Mouse (Mus musculus) brain, embryonic 14.5 days (tissue): ENCODE results near the gene Ncaph2. TPM values are rescaled to one million over a fixed set of nuclear protein-coding genes. Genes with fewer than 3 reads are reported as not detected.

Source experiments
- DNase-seq: peaks from one replicate; pipeline ENCODE4 v3.0.0-alpha.2; 2011; ENCODE audit warnings: low read depth
- CTCF ChIP-seq: fragments of 200-500 bp; IDR thresholded peaks from 2 replicates; pipeline ENCODE4 v1.5.1; 2012; ENCODE audit warnings: inconsistent platforms, mild to moderate bottlenecking, moderate library complexity, borderline replicate concordance; ENCODE audit not compliant: insufficient read depth, insufficient read length; ENCODE audit errors: extremely low read depth
- POLR2A ChIP-seq: fragments of 200-500 bp; IDR thresholded peaks from 2 replicates; pipeline ENCODE4 v1.6.1; 2012; ENCODE audit warnings: mild to moderate bottlenecking, inconsistent platforms, borderline replicate concordance; ENCODE audit not compliant: poor library complexity, insufficient read depth, insufficient read length, severe bottlenecking; ENCODE audit errors: extremely low read depth
- polyA plus RNA-seq: library from polyadenylated mRNA; depleted of rRNA; stranded (reverse); fragments of >200 nt; gene quantifications from 2 replicates; pipeline ENCODE4 v1.2.3, GENCODE M21; 2012

Gene Ncaph2
- polyA plus RNA-seq, 1 experiment: 126 TPM

- TF ChIP-seq POLR2A: no peak
- TF ChIP-seq CTCF: no peak
- no peak for DNase-seq
Observed at GRCm38 (mm10) chr15:89326441-89326840, 29.1 kb upstream of the Ncaph2 start.

DNA sequence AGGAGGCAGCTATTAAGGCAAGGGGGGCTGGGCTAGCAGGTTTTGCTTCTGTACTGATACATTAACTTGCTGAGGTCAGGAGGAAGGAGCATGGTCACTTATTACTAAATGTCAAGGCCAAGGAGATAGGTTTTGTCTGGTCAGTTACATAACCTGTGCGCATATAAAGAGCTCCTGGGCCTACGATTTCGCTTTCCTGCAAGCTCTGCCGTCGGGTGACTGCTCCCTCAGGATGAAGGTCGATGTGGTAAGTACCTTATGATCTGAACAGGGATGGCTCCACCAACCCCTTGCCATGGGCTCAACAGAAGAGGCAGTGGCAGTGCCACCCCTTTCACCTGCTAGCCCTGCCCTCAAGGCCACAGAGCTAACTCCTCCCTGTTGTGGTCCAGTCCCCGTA, 21.2 kb upstream of the Ncaph2 start, which contains the start of gene Miox:
Gene Miox (plus strand): TSS at position 128 of the 400 bp plus-strand sequence.
- DNase-seq: no peak
- no peak for TF ChIP-seq CTCF
- no peak for TF ChIP-seq POLR2A

GRCm38 (mm10) chr15:89334774-89335537, 20.6 kb upstream of the Ncaph2 start:
- no peak for DNase-seq
- no peak for TF ChIP-seq POLR2A
- no peak for TF ChIP-seq CTCF

DNA sequence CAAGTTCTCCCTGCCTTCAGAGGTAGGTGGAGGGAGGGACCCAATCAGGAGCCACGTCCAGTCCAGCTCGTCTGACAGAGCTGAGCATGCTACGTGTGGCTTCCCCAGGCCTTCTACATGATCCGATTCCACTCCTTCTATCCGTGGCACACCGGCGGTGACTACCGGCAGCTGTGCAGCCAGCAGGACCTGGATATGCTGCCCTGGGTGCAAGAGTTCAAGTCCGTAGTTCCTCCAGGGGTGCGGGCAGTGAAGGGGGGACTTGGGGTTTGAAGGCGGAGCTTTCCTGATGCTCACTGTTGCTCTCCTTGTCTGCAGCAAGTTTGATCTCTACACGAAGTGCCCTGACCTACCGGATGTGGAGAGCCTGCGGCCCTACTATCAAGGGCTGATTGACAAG, 19.1 kb upstream of the Ncaph2 start:
- no peak for DNase-seq
- no peak for TF ChIP-seq POLR2A

GRCm38 (mm10) chr15:89339696-89340095, 15.8 kb upstream of the Ncaph2 start:
- TF ChIP-seq POLR2A: no peak
- no peak for TF ChIP-seq CTCF

DNA sequence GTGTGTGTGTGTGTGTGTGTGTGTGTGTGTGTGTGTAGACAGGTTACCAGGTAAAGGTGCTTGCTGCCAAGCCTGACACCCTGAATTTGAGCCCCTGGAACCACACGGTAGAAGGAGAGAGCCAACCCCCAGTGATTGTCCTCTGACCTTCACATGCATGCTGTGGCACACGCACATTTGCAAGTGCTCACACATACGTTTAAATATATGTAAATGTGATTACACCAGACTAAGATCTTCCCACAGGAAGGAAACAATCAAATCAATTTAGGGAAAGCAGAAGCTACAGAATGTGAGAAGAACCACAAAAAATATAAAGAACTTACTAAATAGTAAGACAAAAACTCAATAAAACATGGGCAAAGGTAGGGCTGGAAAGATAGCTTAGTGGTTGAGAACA, 15.4 kb upstream of the Ncaph2 start:
- no peak for DNase-seq
- no peak for TF ChIP-seq CTCF
- no peak for TF ChIP-seq POLR2A

More at GRCm38 (mm10) chr15:89339696-89340095, 15.8 kb upstream of the Ncaph2 start:
- DNase-seq: no peak

GRCm38 (mm10) chr15:89341678-89342077, 13.8 kb upstream of the Ncaph2 start:
- no peak for DNase-seq
- TF ChIP-seq POLR2A (no peak), CTCF (peak; percentile 5; the same call in 1 of the 2 replicates)

- no peak for TF ChIP-seq CTCF
- no peak for TF ChIP-seq POLR2A
- DNase-seq: no peak
Observed at GRCm38 (mm10) chr15:89343325-89343724, 12.2 kb upstream of the Ncaph2 start.

GRCm38 (mm10) chr15:89350447-89350846, 5.1 kb upstream of the Ncaph2 start:
- TF ChIP-seq POLR2A (no peak), CTCF (no peak)
- no peak for DNase-seq

- TF ChIP-seq POLR2A (no peak), CTCF (no peak)
- no peak for DNase-seq
Observed at GRCm38 (mm10) chr15:89351302-89351701, 4.2 kb upstream of the Ncaph2 start.

GRCm38 (mm10) chr15:89352054-89352453, 3.5 kb upstream of the Ncaph2 start:
- TF ChIP-seq POLR2A (no peak), CTCF (no peak)
- no peak for DNase-seq

- no peak for TF ChIP-seq POLR2A
- no peak for TF ChIP-seq CTCF
- DNase-seq: no peak
Observed at GRCm38 (mm10) chr15:89352795-89353194, 2.7 kb upstream of the Ncaph2 start.

DNA sequence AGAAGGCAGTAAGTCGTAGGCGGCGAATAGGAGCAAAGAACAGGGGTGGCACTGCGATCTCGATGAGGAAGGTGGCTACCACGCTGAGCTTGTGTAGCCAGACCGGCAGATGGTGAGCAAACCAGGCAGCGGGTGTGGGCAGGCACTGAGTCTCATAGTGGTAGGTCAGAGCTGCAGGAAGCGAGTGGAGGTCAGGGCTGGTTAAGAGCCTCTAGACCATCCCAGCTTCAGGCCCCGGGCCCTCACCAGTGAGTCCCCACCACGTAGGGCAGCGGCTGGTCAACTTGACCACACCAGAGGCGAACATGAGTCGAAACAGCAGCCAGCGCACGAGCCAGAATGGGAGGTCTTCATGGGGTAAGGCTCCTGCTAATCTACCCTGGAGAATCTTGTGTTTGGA, 1.7 kb upstream of the Ncaph2 start:
- no peak for DNase-seq
- TF ChIP-seq POLR2A: no peak
- no peak for TF ChIP-seq CTCF

- TF ChIP-seq CTCF (no peak), POLR2A (no peak)
- DNase-seq: no peak
Observed at GRCm38 (mm10) chr15:89354455-89354854, 1.1 kb upstream of the Ncaph2 start.

DNA sequence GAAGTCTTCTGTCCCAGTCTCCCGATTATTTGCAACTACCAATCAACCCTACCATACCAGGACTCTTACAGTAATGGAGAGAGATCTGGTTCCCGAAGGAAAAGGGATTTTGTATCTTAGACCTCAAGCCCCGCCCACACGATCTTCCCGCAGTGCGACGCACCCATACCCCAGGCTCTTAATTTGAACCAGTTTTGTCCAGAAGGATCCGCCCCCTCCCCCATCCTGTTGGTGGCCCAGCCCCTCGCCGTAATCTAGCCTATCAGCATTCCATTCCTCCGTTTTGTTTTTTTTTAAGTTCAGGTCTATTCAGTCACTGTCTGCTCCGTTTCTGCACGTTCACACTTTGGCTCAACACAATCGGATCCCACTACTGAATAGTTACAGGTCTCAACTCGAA, 853 bp downstream of the Ncaph2 start:
- TF ChIP-seq CTCF (no peak), POLR2A (no peak)

GRCm38 (mm10) chr15:89358784-89359183, 3.3 kb downstream of the Ncaph2 start:
- TF ChIP-seq POLR2A (no peak), CTCF (no peak)

More for the DNA sequence above, 853 bp downstream of the Ncaph2 start:
- DNase-seq: peak; percentile 95

More at GRCm38 (mm10) chr15:89358784-89359183, 3.3 kb downstream of the Ncaph2 start:
- no peak for DNase-seq
